Mouse (Mus musculus): ENCODE data around the gene Zc3h10.
"Not testable (repeated sequence)": the region's sequence is repeated elsewhere in the genome, so short reads cannot be mapped to it uniquely, and the experiment has no call there.

The Zc3h10 gene

GRCm38 (mm10) chr10:128550144-128550823 lies 2.7 kb upstream of the Zc3h10 start:
- not testable (repeated sequence) for DNase-seq (ENCODE audit: low read depth)

GRCm38 (mm10) chr10:128549682-128550057 lies 2.1 kb upstream of the Zc3h10 start:
- DNase-seq (ENCODE audit: low read depth), result not testable (repeated sequence)

GRCm38 (mm10) chr10:128548947-128549681 lies 1.5 kb upstream of the Zc3h10 start, which contains the start of gene Rpl41:
Gene Rpl41, minus strand, starts transcription at chr10:128549305.
- DNase-seq (ENCODE audit: low read depth), result peak; percentile 96

- not testable (repeated sequence) for DNase-seq (ENCODE audit: low read depth)
These were observed 647 bp upstream of the Zc3h10 start for GRCm38 (mm10) chr10:128548051-128548791.

- no peak for DNase-seq (ENCODE audit: low read depth)
These were observed 787 bp downstream of the Zc3h10 start for GRCm38 (mm10) chr10:128546787-128547186.

- DNase-seq (ENCODE audit: low read depth), result peak; percentile 40
These were observed 1.2 kb downstream of the Zc3h10 start for GRCm38 (mm10) chr10:128546361-128546760.

GRCm38 (mm10) chr10:128545570-128545898 lies 2.0 kb downstream of the Zc3h10 start:
- no peak for DNase-seq (ENCODE audit: low read depth)

GRCm38 (mm10) chr10:128544674-128545569 lies 2.7 kb downstream of the Zc3h10 start:
- no peak for DNase-seq (ENCODE audit: low read depth)

GRCm38 (mm10) chr10:128544151-128544657 lies 3.4 kb downstream of the Zc3h10 start:
- DNase-seq (ENCODE audit: low read depth), result no peak

- DNase-seq (ENCODE audit: low read depth), result no peak
These were observed 4.5 kb downstream of the Zc3h10 start for GRCm38 (mm10) chr10:128543100-128543499.

GRCm38 (mm10) chr10:128538340-128538870 lies 9.2 kb downstream of the Zc3h10 start:
- no peak for DNase-seq (ENCODE audit: low read depth)

- peak; percentile 98 for DNase-seq (ENCODE audit: low read depth)
These were observed 11.2 kb downstream of the Zc3h10 start for GRCm38 (mm10) chr10:128536266-128536940.

GRCm38 (mm10) chr10:128535624-128536265 lies 11.8 kb downstream of the Zc3h10 start:
- DNase-seq (ENCODE audit: low read depth), result no peak

- DNase-seq (ENCODE audit: low read depth), result no peak
These were observed 12.4 kb downstream of the Zc3h10 start for GRCm38 (mm10) chr10:128535206-128535605.

GRCm38 (mm10) chr10:128526366-128527356 lies 20.9 kb downstream of the Zc3h10 start:
- no peak for DNase-seq (ENCODE audit: low read depth)

GRCm38 (mm10) chr10:128525671-128526308 lies 21.8 kb downstream of the Zc3h10 start, which contains the start of gene Esyt1:
Gene Esyt1, minus strand, starts transcription at chr10:128525871.
- peak; percentile 97 for DNase-seq (ENCODE audit: low read depth)

- DNase-seq (ENCODE audit: low read depth), result peak; percentile 55
These were observed 22.6 kb downstream of the Zc3h10 start for GRCm38 (mm10) chr10:128524732-128525662.

All from c-Kit-positive CD71-negative TER-119-negative erythroid progenitor cells, embryonic 14.5 days (primary cell).